Mouse (Mus musculus) adrenal gland, postnatal 25 days (tissue): Measurements from ENCODE around the gene Cox6a1. TPM values are rescaled to one million over a fixed set of nuclear protein-coding genes. Genes with fewer than 3 reads are reported as not detected.

Experiments used
- DNase-seq: peaks from one replicate; pipeline ENCODE4 v3.0.0; 2021; ENCODE audit warnings: mixed read lengths
- total RNA-seq: library from RNA; stranded (reverse); gene quantifications from 2 replicates; pipeline ENCODE4 v1.2.3, GENCODE M21; 2021

The Cox6a1 gene
- total RNA-seq, 1 experiment from 2014 or later: 1,153 TPM

GRCm38 (mm10) chr5:115300792-115301614 is 47.8 kb downstream of the Cox6a1 start, which contains the start of gene Dynll1:
Gene Dynll1, minus strand, starts transcription at chr5:115300999.
- DNase-seq: peak; percentile 98

- peak; percentile 58 for DNase-seq
Observed at GRCm38 (mm10) chr5:115300035-115300744, 48.6 kb downstream of the Cox6a1 start.

GRCm38 (mm10) chr5:115296347-115296746 is 52.4 kb downstream of the Cox6a1 start:
- no peak for DNase-seq

Other genes with a start within 250 kb of the Cox6a1 start
- gene Acads, start 229.6 kb downstream of the Cox6a1 start, total RNA-seq: 181 and 197 TPM in 2 replicates
- gene Unc119b, start 214.0 kb downstream of the Cox6a1 start, total RNA-seq: 36.2 and 41.3 TPM in 2 replicates
- 139 and 194 TPM in 2 replicates for gene Mlec, start 190.8 kb downstream of the Cox6a1 start, total RNA-seq
- 36.4 and 44.4 TPM in 2 replicates for gene Cabp1, start 154.6 kb downstream of the Cox6a1 start, total RNA-seq
- gene Pop5, start 113.1 kb downstream of the Cox6a1 start, total RNA-seq: 77.2 and 94.0 TPM in 2 replicates
- gene Rnf10, start 76.1 kb downstream of the Cox6a1 start, total RNA-seq: 269 and 281 TPM in 2 replicates
- 51.0 and 53.0 TPM in 2 replicates for gene Coq5, start 69.3 kb downstream of the Cox6a1 start, total RNA-seq
- 243 and 326 TPM in 2 replicates for gene Dynll1, start 48.0 kb downstream of the Cox6a1 start, total RNA-seq
- 74.5 and 77.0 TPM in 2 replicates for gene Srsf9, start 21.8 kb downstream of the Cox6a1 start, total RNA-seq
- 21.6 and 22.9 TPM in 2 replicates for gene Gatc, start 7.8 kb downstream of the Cox6a1 start, total RNA-seq
- 37.6 and 47.5 TPM in 2 replicates for gene Triap1, start 7.8 kb downstream of the Cox6a1 start, total RNA-seq
- 15.3 and 20.8 TPM in 2 replicates for gene Msi1, start 80.6 kb upstream of the Cox6a1 start, total RNA-seq
- gene Pla2g1b, start 117.3 kb upstream of the Cox6a1 start, total RNA-seq: not detected in 2 replicates
- gene Sirt4, start 135.7 kb upstream of the Cox6a1 start, total RNA-seq: 25.2 and 38.3 TPM in 2 replicates
- gene Pxn, start 157.7 kb upstream of the Cox6a1 start, total RNA-seq: 38.4 and 45.8 TPM in 2 replicates
- gene Rplp0, start 210.5 kb upstream of the Cox6a1 start, total RNA-seq: 743 and 806 TPM in 2 replicates
- gene Gcn1l1, start 216.3 kb upstream of the Cox6a1 start, total RNA-seq: 71.9 and 76.6 TPM in 2 replicates